Mouse (Mus musculus): ENCODE measurements at regions not wholly inside any gene's neighbourhood (a gene's known extent, or its start where the extent isn't known, plus 50 kb on each side); places are given as distances from the start of the nearest gene placed in this dataset.

DNA sequence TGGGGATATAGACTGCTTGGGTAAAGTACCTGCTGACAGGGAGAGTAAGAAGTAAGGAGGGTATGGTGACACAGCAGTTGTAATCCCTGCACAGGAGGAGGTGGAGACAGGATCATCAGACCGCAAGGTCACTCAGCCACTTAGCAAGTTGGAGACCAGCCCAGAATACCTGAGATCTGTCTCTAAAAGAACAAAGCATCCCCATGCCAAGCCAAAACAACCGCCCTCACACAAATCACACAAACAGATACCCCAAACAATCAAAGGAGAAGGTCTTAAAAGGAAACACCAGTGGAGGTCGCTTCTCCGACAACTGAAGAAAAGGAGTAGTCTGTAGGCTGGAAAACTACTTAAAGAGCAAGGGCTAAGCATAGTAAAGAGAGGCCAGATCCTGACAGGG lies 86.0 kb downstream of the Smim20 start:
- TF ChIP-seq CTCF (IDR thresholded peaks at IDR 0.05; ENCODE audit: low read depth, low read length): no peak
- TF ChIP-seq GATA1 (IDR thresholded peaks at IDR 0.05; ENCODE audit: borderline replicate concordance, low read length): no peak
- TF ChIP-seq TAL1 (conservative IDR thresholded peaks at IDR 0.05; ENCODE audit: low read depth, low read length): no peak

All from G1E (cell line).